Mouse (Mus musculus): ENCODE results near the gene Ctsz. TPM values are rescaled to one million over a fixed set of nuclear protein-coding genes. Genes with fewer than 3 reads are reported as not detected.

Gene Ctsz
- polyA plus RNA-seq, 1 experiment = 59.2 TPM

DNA sequence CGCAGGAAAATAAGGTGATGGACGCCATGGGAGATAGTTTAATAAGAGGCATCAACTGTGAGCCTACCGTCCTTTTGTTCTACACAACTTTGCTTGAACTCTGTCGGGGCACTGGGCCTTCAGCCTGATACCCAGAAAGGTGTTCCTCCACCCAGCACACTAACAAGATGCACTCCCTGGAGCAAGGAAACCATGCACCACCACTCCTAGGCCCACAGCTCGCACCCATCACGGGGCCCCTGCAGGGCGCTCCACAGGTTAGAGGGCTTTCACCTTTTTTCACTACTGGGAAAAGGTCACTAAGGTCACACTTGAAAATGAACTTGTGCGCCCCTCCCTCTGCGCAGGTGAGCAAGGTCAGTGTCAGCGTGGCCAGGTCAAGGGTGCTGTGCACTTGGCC lies 24.5 kb upstream of the Ctsz start:
- no peaks in the 10 kb centered on the region for H3K27me3 ChIP-seq (ENCODE audit: control insufficient read depth, insufficient read depth, low read length, poor library complexity, severe bottlenecking)
- H3K36me3 ChIP-seq (ENCODE audit: control insufficient read depth, insufficient read depth, low read length, poor library complexity, severe bottlenecking) = peaks cover 17% of the 10 kb centered on the region
- peak overlapping the region; percentile 93 for H3K4me3 ChIP-seq (ENCODE audit: low read depth, low read length)
- H3K9me3 ChIP-seq (replicated peaks; ENCODE audit: control insufficient read depth, insufficient read depth, low read length, poor library complexity, severe bottlenecking) = no peaks in the 10 kb centered on the region
- TF ChIP-seq POLR2A (IDR thresholded peaks at IDR 0.05; ENCODE audit: insufficient read depth, low read length) (no peak), CTCF (IDR thresholded peaks at IDR 0.05; ENCODE audit: low read depth, low read length) (no peak), EP300 (IDR thresholded peaks at IDR 0.05; ENCODE audit: insufficient read depth, low read depth, low read length) (no peak)
- H3K9ac ChIP-seq (ENCODE audit: low read depth, poor library complexity, severe bottlenecking) = peak overlapping the region; percentile 72
- H3K4me1 ChIP-seq (ENCODE audit: control insufficient read depth, insufficient read depth, low read length) = no peaks in the 10 kb centered on the region
- 0 out of 2 replicates have a peak overlapping the region, but pooled peaks have one; percentile 6 for H3K27ac ChIP-seq (ENCODE audit: insufficient read depth, low read length)

- no peak overlapping the region for H3K4me3 ChIP-seq (ENCODE audit: low read depth, low read length)
- H3K9ac ChIP-seq (ENCODE audit: low read depth, poor library complexity, severe bottlenecking) = no peak overlapping the region
- H3K27ac ChIP-seq (ENCODE audit: insufficient read depth, low read length) = no peak overlapping the region
- TF ChIP-seq CTCF (IDR thresholded peaks at IDR 0.05; ENCODE audit: low read depth, low read length) = no peak
- no peak for TF ChIP-seq EP300 (IDR thresholded peaks at IDR 0.05; ENCODE audit: insufficient read depth, low read depth, low read length)
- no peak for TF ChIP-seq POLR2A (IDR thresholded peaks at IDR 0.05; ENCODE audit: insufficient read depth, low read length)
- peaks cover 14% of the 10 kb centered on the region for H3K36me3 ChIP-seq (ENCODE audit: control insufficient read depth, insufficient read depth, low read length, poor library complexity, severe bottlenecking)
- no peaks in the 10 kb centered on the region for H3K4me1 ChIP-seq (ENCODE audit: control insufficient read depth, insufficient read depth, low read length)
- H3K9me3 ChIP-seq (replicated peaks; ENCODE audit: control insufficient read depth, insufficient read depth, low read length, poor library complexity, severe bottlenecking) = no peaks in the 10 kb centered on the region
- H3K27me3 ChIP-seq (ENCODE audit: control insufficient read depth, insufficient read depth, low read length, poor library complexity, severe bottlenecking) = no peaks in the 10 kb centered on the region
Observed at GRCm38 (mm10) chr2:174459365-174459764, 20.5 kb upstream of the Ctsz start.

- TF ChIP-seq EP300 (IDR thresholded peaks at IDR 0.05; ENCODE audit: insufficient read depth, low read depth, low read length) = no peak
- no peak for TF ChIP-seq POLR2A (IDR thresholded peaks at IDR 0.05; ENCODE audit: insufficient read depth, low read length)
- TF ChIP-seq CTCF (IDR thresholded peaks at IDR 0.05; ENCODE audit: low read depth, low read length) = no peak
- H3K27me3 ChIP-seq (ENCODE audit: control insufficient read depth, insufficient read depth, low read length, poor library complexity, severe bottlenecking) = no peaks in the 10 kb centered on the region
- no peak overlapping the region for H3K27ac ChIP-seq (ENCODE audit: insufficient read depth, low read length)
- H3K9ac ChIP-seq (ENCODE audit: low read depth, poor library complexity, severe bottlenecking) = no peak overlapping the region
- no peaks in the 10 kb centered on the region for H3K36me3 ChIP-seq (ENCODE audit: control insufficient read depth, insufficient read depth, low read length, poor library complexity, severe bottlenecking)
- H3K4me3 ChIP-seq (ENCODE audit: low read depth, low read length) = no peak overlapping the region
- no peaks in the 10 kb centered on the region for H3K4me1 ChIP-seq (ENCODE audit: control insufficient read depth, insufficient read depth, low read length)
- H3K9me3 ChIP-seq (replicated peaks; ENCODE audit: control insufficient read depth, insufficient read depth, low read length, poor library complexity, severe bottlenecking) = no peaks in the 10 kb centered on the region
Observed at GRCm38 (mm10) chr2:174453681-174454080, 14.8 kb upstream of the Ctsz start.

GRCm38 (mm10) chr2:174450353-174450752 lies 11.5 kb upstream of the Ctsz start, which contains the start of gene Tubb1:
TSS of gene Tubb1 (plus strand) at chr2:174450695.
- Histone ChIP-seq H3K36me3 (ENCODE audit: control insufficient read depth, insufficient read depth, low read length, poor library complexity, severe bottlenecking) (no peaks in the 10 kb centered on the region), H3K4me1 (ENCODE audit: control insufficient read depth, insufficient read depth, low read length) (no peaks in the 10 kb centered on the region), H3K4me3 (ENCODE audit: low read depth, low read length) (no peak within 1 kb of the TSS), H3K27ac (ENCODE audit: insufficient read depth, low read length) (no peak within 1 kb of the TSS), H3K27me3 (ENCODE audit: control insufficient read depth, insufficient read depth, low read length, poor library complexity, severe bottlenecking) (no peaks in the 10 kb centered on the region), H3K9me3 (replicated peaks; ENCODE audit: control insufficient read depth, insufficient read depth, low read length, poor library complexity, severe bottlenecking) (no peaks in the 10 kb centered on the region), H3K9ac (ENCODE audit: low read depth, poor library complexity, severe bottlenecking) (no peak within 1 kb of the TSS)
- TF ChIP-seq POLR2A (IDR thresholded peaks at IDR 0.05; ENCODE audit: insufficient read depth, low read length) = no peak
- no peak for TF ChIP-seq EP300 (IDR thresholded peaks at IDR 0.05; ENCODE audit: insufficient read depth, low read depth, low read length)
- TF ChIP-seq CTCF (IDR thresholded peaks at IDR 0.05; ENCODE audit: low read depth, low read length) = no peak

DNA sequence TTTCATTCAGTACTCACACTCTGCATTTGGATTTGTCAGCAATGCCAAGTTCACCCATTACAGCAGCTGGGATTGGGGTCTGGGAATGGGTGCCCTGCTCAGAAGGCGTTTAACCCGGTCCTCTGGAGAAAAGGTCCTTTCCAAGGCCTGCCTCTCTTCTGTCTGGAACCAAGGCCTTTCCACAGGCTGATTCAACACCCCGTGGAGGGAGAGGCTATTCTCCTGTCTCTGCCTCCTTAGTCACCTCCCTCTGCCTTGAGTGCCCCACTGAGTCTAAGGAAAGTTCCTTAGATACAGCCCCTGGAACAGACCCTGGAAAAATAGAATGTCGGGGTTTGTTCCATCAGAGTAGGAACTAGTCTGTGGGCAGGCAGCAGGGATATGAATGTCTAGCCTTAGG lies 9.6 kb upstream of the Ctsz start:
- H3K4me3 ChIP-seq (ENCODE audit: low read depth, low read length) = no peak overlapping the region
- H3K36me3 ChIP-seq (ENCODE audit: control insufficient read depth, insufficient read depth, low read length, poor library complexity, severe bottlenecking) = no peaks in the 10 kb centered on the region
- TF ChIP-seq POLR2A (IDR thresholded peaks at IDR 0.05; ENCODE audit: insufficient read depth, low read length) (no peak), CTCF (IDR thresholded peaks at IDR 0.05; ENCODE audit: low read depth, low read length) (no peak), EP300 (IDR thresholded peaks at IDR 0.05; ENCODE audit: insufficient read depth, low read depth, low read length) (no peak)
- no peak overlapping the region for H3K9ac ChIP-seq (ENCODE audit: low read depth, poor library complexity, severe bottlenecking)
- H3K4me1 ChIP-seq (ENCODE audit: control insufficient read depth, insufficient read depth, low read length) = no peaks in the 10 kb centered on the region
- H3K27me3 ChIP-seq (ENCODE audit: control insufficient read depth, insufficient read depth, low read length, poor library complexity, severe bottlenecking) = no peaks in the 10 kb centered on the region
- no peaks in the 10 kb centered on the region for H3K9me3 ChIP-seq (replicated peaks; ENCODE audit: control insufficient read depth, insufficient read depth, low read length, poor library complexity, severe bottlenecking)
- no peak overlapping the region for H3K27ac ChIP-seq (ENCODE audit: insufficient read depth, low read length)

- Histone ChIP-seq H3K4me3 (ENCODE audit: low read depth, low read length) (no peak overlapping the region), H3K9me3 (replicated peaks; ENCODE audit: control insufficient read depth, insufficient read depth, low read length, poor library complexity, severe bottlenecking) (no peaks in the 10 kb centered on the region), H3K27me3 (ENCODE audit: control insufficient read depth, insufficient read depth, low read length, poor library complexity, severe bottlenecking) (no peaks in the 10 kb centered on the region), H3K9ac (ENCODE audit: low read depth, poor library complexity, severe bottlenecking) (no peak overlapping the region), H3K4me1 (ENCODE audit: control insufficient read depth, insufficient read depth, low read length) (no peaks in the 10 kb centered on the region), H3K27ac (ENCODE audit: insufficient read depth, low read length) (no peak overlapping the region), H3K36me3 (ENCODE audit: control insufficient read depth, insufficient read depth, low read length, poor library complexity, severe bottlenecking) (no peaks in the 10 kb centered on the region)
- TF ChIP-seq CTCF (IDR thresholded peaks at IDR 0.05; ENCODE audit: low read depth, low read length) (no peak), POLR2A (IDR thresholded peaks at IDR 0.05; ENCODE audit: insufficient read depth, low read length) (no peak), EP300 (IDR thresholded peaks at IDR 0.05; ENCODE audit: insufficient read depth, low read depth, low read length) (no peak)
Observed at GRCm38 (mm10) chr2:174446905-174447304, 8.1 kb upstream of the Ctsz start.

Measured in ES-Bruce4 (cell line).